Mouse (Mus musculus) bone marrow, adult 2 months (tissue): ENCODE measurements at regions not wholly inside any gene's neighbourhood (a gene's known extent, or its start where the extent isn't known, plus 50 kb on each side); places are given as distances from the start of the nearest gene placed in this dataset.

Experiments
- CTCF ChIP-seq: fragments of 200-500 bp; IDR thresholded peaks from 2 replicates; pipeline ENCODE4 v1.5.1; 2011; ENCODE audit warnings: low read length, control low read depth; ENCODE audit not compliant: control insufficient read depth, insufficient read depth
- POLR2A ChIP-seq: fragments of 200-500 bp; IDR thresholded peaks from 2 replicates; pipeline ENCODE4 v1.6.1; 2011; ENCODE audit warnings: low read depth, mild to moderate bottlenecking, control low read depth, low read length, borderline replicate concordance; ENCODE audit not compliant: control insufficient read depth

DNA sequence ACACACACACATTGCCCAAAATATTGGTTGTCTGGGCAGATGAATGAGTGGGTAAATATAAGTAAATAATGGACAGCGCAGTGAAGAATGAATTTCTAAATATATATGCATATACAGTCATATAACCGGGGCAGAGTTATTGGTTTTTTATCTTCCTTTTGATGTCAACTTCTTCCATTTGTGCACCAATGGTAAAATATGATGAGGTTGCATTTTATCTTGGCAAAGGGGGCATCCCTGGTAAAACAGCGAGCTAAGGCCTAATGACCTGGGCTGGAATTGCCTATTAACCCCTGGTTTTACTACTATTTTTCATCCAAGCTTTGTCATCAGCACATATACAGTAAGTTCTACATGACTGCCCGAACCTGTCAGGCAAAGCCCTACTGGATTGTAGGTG lies 253.2 kb downstream of the Epha4 start:
- TF ChIP-seq POLR2A = no peak
- no peak for TF ChIP-seq CTCF
